Mouse (Mus musculus): ENCODE measurements at regions not wholly inside any gene's neighbourhood (a gene's known extent, or its start where the extent isn't known, plus 50 kb on each side); places are given as distances from the start of the nearest gene placed in this dataset.

DNA sequence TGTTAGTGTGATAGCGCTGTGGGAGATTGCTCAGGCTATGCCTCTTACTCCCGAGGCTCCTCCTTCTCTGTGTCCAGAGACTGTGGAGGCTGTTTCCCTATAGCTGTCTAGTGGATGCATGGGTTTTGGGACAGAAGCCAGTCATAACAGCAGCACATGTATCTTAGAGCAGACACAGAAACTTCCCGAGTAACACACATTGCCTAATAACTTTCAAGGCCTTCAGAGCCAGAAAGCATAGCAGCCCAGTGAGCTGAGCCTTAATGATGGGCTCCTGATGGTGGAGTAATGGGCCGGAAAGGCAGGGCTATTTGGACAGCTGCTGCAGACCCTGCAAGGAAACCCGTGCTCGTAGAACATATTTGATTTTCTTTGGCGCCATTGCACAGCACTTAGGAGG lies 288.6 kb downstream of the Glrx3 start:
- TF ChIP-seq POLR2A (IDR thresholded peaks at IDR 0.05; ENCODE audit: low read depth, low read length) (no peak), CTCF (IDR thresholded peaks at IDR 0.05; ENCODE audit: extremely low read depth, insufficient read length, insufficient replicate concordance, low read depth, low read length) (no peak)

All from small intestine, adult 2 months (tissue).